Mouse (Mus musculus) T-helper 17 cell (primary cell): ENCODE data around the gene Tex264.

Source experiments
- in situ Hi-C, 2 experiments: fragments of 300-600 bp; cut with MboI, MseI; formaldehyde crosslinking; loops; 1 replicate in 1 of 2; 2 replicates in 1 of 2; pipeline ENCODE4 v1.15.1; 2025; ENCODE audit warnings: high pct_unique_total_duplicates in 2 of 2

Tex264 gene

GRCm38 (mm10) chr9:106610727-106611126 is 75.0 kb downstream of the Tex264 start:
- in situ Hi-C loops: no loop called here
